Mouse (Mus musculus): ENCODE results near the gene Atp8b5. TPM values are rescaled to one million over a fixed set of nuclear protein-coding genes. Genes with fewer than 3 reads are reported as not detected.

The Atp8b5 gene
- total RNA-seq (2023), result under 1 TPM in 1 of 2 experiments, not detected in 1; 0.34 TPM

GRCm38 (mm10) chr4:43266623-43267322, at the start of gene Atp8b5:
Gene Atp8b5 (plus strand): TSS chr4:43267159.

GRCm38 (mm10) chr4:43381408-43382154, 114.6 kb downstream of the Atp8b5 start, which contains the start of gene Rusc2:
Gene Rusc2 (plus strand): TSS chr4:43381979.

Other genes starting within 250 kb of the Atp8b5 start
- gene Pigo, start 241.3 kb upstream of the Atp8b5 start, total RNA-seq (2023), result 10 to 100 TPM; 11.7 to 12.1 TPM
- gene Stoml2, start 235.4 kb upstream of the Atp8b5 start, total RNA-seq (2023), result 10 to 100 TPM; 61.5 to 64.6 TPM
- gene Fam214b, start 220.9 kb upstream of the Atp8b5 start, total RNA-seq (2023), result 10 to 100 TPM; 54.2 to 74.8 TPM
- gene Unc13b, start 208.2 kb upstream of the Atp8b5 start, total RNA-seq (2023), result 1 to 10 TPM; 2.9 to 3.3 TPM
- 1 to 10 TPM; 8.8 to 9.9 TPM for gene Rusc2, start 114.8 kb downstream of the Atp8b5 start, total RNA-seq (2023)
- gene Fam166b, start 162.0 kb downstream of the Atp8b5 start, total RNA-seq (2023), result not detected
- gene Tesk1, start 174.8 kb downstream of the Atp8b5 start, total RNA-seq (2023), result 10 to 100 TPM; 37.3 to 37.8 TPM
- 10 to 100 TPM in 1 of 2 experiments, 1 to 10 TPM in 1; 8.2 to 10.6 TPM for gene Cd72, start 187.5 kb downstream of the Atp8b5 start, total RNA-seq (2023)
- gene Sit1, start 216.6 kb downstream of the Atp8b5 start, total RNA-seq (2023), result not detected
- gene Ccdc107, start 225.7 kb downstream of the Atp8b5 start, total RNA-seq (2023), result 10 to 100 TPM; 10.6 to 11.3 TPM
- gene Arhgef39, start 232.5 kb downstream of the Atp8b5 start, total RNA-seq (2023), result 1 to 10 TPM; 2.5 to 2.6 TPM
- gene Car9, start 239.8 kb downstream of the Atp8b5 start, total RNA-seq (2023), result 1 to 10 TPM; 2.2 to 5.1 TPM

Data from monocyte, adult 59 days (primary cell).